Mouse (Mus musculus) cerebellum, postnatal 36 days (tissue): ENCODE measurements at regions not wholly inside any gene's neighbourhood (a gene's known extent, or its start where the extent isn't known, plus 50 kb on each side); places are given as distances from the start of the nearest gene placed in this dataset.

Source experiments
- DNase-seq, 2 experiments: peaks; one replicate each; pipeline ENCODE4 v3.0.0; 2021 to 2022; ENCODE audit warnings: mixed read lengths in 2 of 2

DNA sequence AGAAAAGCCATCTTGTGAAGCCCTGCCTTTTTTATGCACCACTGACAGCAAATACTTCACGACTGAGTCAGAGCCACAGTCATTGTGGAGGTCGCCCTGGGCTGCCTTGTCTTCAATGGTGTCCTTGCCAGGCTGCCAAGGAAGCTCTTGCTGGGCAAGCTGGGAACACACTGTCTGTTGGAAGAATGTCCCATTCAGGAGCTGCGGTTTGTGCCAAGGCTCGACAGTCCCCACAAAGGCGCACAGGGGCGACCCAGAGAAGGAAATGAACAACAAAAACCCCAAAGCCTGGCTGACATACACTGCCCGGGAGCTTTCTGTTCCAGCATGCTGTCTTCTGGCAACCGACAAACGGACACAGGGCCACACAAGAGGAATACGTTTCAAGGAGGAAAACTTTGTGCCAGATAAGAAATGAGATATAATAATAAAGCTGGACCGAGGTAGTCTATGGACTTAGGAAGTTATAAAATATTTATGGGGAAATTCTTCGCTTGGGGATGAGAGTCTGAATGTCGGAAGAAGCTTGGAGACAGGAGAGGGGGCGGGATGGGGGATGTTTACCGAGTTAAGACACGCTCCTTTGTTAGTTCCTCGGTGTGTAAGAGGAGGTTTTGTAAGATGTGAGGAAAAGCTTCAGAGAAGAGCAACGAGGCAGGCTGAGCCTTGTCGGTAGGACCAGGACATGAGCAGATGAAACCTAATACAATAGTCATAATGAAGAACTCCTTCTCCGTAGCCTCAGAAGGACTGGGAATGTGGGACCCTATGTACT is 261.5 kb downstream of the Fzd1 start:
- DNase-seq: peak; percentile 84 to 89

- peak; percentile 23 to 46 for DNase-seq
Observed at GRCm38 (mm10) chr5:4495482-4495881, 262.4 kb downstream of the Fzd1 start.

DNA sequence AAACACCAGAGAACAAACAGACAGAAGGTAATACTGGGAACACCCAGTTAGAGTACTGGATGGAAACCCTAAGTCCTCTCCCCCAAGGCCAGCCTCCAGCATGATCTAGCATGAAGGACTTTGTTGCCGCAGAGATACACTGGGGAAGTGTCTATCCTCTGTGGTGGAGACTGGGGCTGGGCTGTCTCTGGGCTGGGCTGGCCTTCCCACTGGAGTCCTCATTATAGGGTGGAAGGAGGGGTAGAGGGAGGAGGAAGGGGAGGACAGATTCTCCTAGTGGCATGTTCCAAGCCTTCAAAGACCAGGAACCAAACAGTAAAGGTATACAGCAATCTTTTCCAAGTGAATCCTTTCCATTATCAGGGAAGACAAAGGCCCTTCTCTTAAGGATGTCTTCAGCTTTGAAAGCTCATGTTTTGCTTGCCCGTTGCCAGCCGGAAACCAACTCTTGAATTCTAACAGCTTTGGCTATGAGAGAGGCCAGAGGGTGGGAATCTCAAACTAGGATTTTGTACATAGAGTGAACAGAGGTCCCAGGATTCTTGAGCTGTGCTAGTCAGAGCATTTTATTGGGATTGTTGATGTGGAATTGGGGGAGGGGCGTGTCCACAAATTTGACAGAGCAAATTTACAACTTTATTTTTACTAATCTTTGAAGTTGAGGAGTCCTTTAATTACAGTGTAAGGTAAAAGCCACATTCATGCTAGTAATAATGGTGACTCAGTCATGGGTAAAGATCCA is 271.3 kb downstream of the Fzd1 start:
- DNase-seq: no peak

- DNase-seq: peak; percentile 88 to 89
Observed at GRCm38 (mm10) chr5:4485542-4486390, 272.1 kb downstream of the Fzd1 start.

DNA sequence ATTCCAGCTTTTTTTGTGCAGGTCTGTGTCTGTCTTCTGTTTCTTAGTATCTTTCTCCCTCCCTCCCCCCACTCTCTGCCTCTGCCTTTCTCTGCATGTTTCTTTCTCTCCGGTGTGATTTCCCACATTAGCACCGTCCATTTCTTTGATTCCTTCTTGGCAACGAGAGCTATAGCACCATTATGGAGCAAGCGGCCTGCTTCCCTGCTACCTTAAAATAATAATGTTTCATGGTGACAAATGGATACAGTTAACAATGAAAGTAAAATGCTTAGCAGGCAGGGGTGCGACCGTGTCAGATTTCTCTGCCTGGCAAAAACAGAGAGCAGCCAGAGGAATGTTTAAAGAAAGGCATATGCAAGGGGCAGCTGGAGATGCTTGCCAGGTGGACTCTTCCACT is 273.1 kb downstream of the Fzd1 start:
- peak in 1 of 2 experiments; percentile 29 for DNase-seq

- DNase-seq: peak; percentile 43 to 51
Observed at GRCm38 (mm10) chr5:4484151-4484550, 273.7 kb downstream of the Fzd1 start.

- no peak for DNase-seq
Observed at GRCm38 (mm10) chr5:4474255-4474654, 282.1 kb downstream of the Mterf1b start.
